Mouse (Mus musculus) central nervous system, embryonic 18 days (tissue): Measurements from ENCODE around the gene Gigyf1. TPM values are rescaled to one million over a fixed set of nuclear protein-coding genes. Genes with fewer than 3 reads are reported as not detected.

Experiments
- polyA plus RNA-seq: library from polyadenylated mRNA; depleted of rRNA; stranded (reverse); fragments of >200 nt; gene quantifications from 2 replicates; pipeline ENCODE4 v1.2.3, GENCODE M21; 2012; rRNA removed

Gene Gigyf1
- polyA plus RNA-seq, result 50.1 and 51.6 TPM in 2 replicates

GRCm38 (mm10) chr5:137518436-137518835, at the start of gene Gigyf1:
TSS of gene Gigyf1 (plus strand) at chr5:137518548.

GRCm38 (mm10) chr5:137476964-137477363, 41.4 kb upstream of the Gigyf1 start, which contains the start of gene Zan:
TSS of gene Zan (minus strand) at chr5:137477064.

GRCm38 (mm10) chr5:137501709-137502666, 16.4 kb upstream of the Gigyf1 start, which contains the start of gene Pop7:
TSS of gene Pop7 (minus strand) at chr5:137502518.

GRCm38 (mm10) chr5:137533117-137533827, 14.9 kb downstream of the Gigyf1 start, which contains the start of the genes Epo and Gnb2:
TSS of gene Epo (minus strand) at chr5:137533242.
TSS of gene Gnb2 (minus strand) at chr5:137533510.

GRCm38 (mm10) chr5:137553411-137553837, 35.1 kb downstream of the Gigyf1 start, which contains the start of gene Actl6b:
TSS of gene Actl6b (plus strand) at chr5:137553517.

GRCm38 (mm10) chr5:137569665-137570064, 51.3 kb downstream of the Gigyf1 start, which contains the start of gene Tfr2:
TSS of gene Tfr2 (plus strand) at chr5:137569840.

Other genes with a start within 250 kb of the Gigyf1 start
- gene Ache, start 231.0 kb upstream of the Gigyf1 start, polyA plus RNA-seq, result 47.9 and 50.7 TPM in 2 replicates
- 14.0 and 15.7 TPM in 2 replicates for gene Ufsp1, start 223.9 kb upstream of the Gigyf1 start, polyA plus RNA-seq
- gene Srrt, start 210.9 kb upstream of the Gigyf1 start, polyA plus RNA-seq, result 185 and 194 TPM in 2 replicates
- gene Trip6, start 204.1 kb upstream of the Gigyf1 start, polyA plus RNA-seq, result 14.2 and 15.1 TPM in 2 replicates
- 31.4 and 33.2 TPM in 2 replicates for gene Slc12a9, start 185.0 kb upstream of the Gigyf1 start, polyA plus RNA-seq
- gene Ephb4, start 168.4 kb upstream of the Gigyf1 start, polyA plus RNA-seq, result 8.0 and 9.6 TPM in 2 replicates
- gene Zan, start 41.5 kb upstream of the Gigyf1 start, polyA plus RNA-seq, result 0.45 and 0.57 TPM in 2 replicates
- gene Pop7, start 16.0 kb upstream of the Gigyf1 start, polyA plus RNA-seq, result 70.9 and 72.2 TPM in 2 replicates
- gene Epo, start 14.7 kb downstream of the Gigyf1 start, polyA plus RNA-seq, result not detected in 2 replicates
- gene Gnb2, start 15.0 kb downstream of the Gigyf1 start, polyA plus RNA-seq, result 906 and 968 TPM in 2 replicates
- 310 and 353 TPM in 2 replicates for gene Actl6b, start 35.0 kb downstream of the Gigyf1 start, polyA plus RNA-seq
- 13.6 and 15.5 TPM in 2 replicates for gene Tfr2, start 51.3 kb downstream of the Gigyf1 start, polyA plus RNA-seq
- 70.8 and 83.0 TPM in 2 replicates for gene Mospd3, start 82.5 kb downstream of the Gigyf1 start, polyA plus RNA-seq
- 16.1 and 32.8 TPM in 2 replicates for gene Pcolce, start 95.2 kb downstream of the Gigyf1 start, polyA plus RNA-seq
- 0.16 and 0.23 TPM in 2 replicates for gene Fbxo24, start 110.5 kb downstream of the Gigyf1 start, polyA plus RNA-seq
- gene Lrch4, start 110.6 kb downstream of the Gigyf1 start, polyA plus RNA-seq, result 9.6 and 11.4 TPM in 2 replicates
- 10.2 and 10.7 TPM in 2 replicates for gene Gm20605, start 110.6 kb downstream of the Gigyf1 start, polyA plus RNA-seq
- 17.5 and 20.8 TPM in 2 replicates for gene Sap25, start 122.8 kb downstream of the Gigyf1 start, polyA plus RNA-seq
- gene Irs3, start 127.2 kb downstream of the Gigyf1 start, polyA plus RNA-seq, result 0.11 and 0.12 TPM in 2 replicates
- 21.1 and 22.9 TPM in 2 replicates for gene Agfg2, start 166.2 kb downstream of the Gigyf1 start, polyA plus RNA-seq
- 180 and 212 TPM in 2 replicates for gene Nyap1, start 223.1 kb downstream of the Gigyf1 start, polyA plus RNA-seq
- 68.3 and 79.4 TPM in 2 replicates for gene Tsc22d4, start 227.2 kb downstream of the Gigyf1 start, polyA plus RNA-seq